14 mouse cellular contexts compared by ENCODE assay signal in the genomic region with DNA sequence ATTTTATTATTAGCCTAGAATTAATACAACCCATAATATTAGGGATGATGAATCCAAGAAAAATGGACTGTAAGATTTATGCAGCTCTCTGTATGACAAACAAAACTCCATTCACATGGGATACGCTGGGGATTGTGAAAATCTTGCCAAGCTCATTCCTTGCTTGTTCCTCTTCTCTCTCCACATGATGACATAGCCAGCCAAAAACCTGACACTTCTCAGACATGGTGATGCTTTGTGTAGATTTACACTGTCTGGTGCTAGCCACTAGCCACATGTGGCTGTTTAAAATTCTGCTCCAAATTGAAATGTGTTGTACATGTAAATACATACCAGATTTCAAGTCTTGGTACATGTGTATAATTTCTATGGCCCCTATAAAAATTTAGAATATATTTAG. TPM values are rescaled to one million over a fixed set of nuclear protein-coding genes. Genes with fewer than 3 reads are reported as not detected.
"Had no signal": no experiment of that assay in that cellular context is flagged by ENCODE, and none has a peak within 500 bp of the region (broad histone marks: within the 10 kb centered on the region; RNA-seq: fewer than 3 reads in every experiment).

No protein-coding gene starts in this region.

- H3K27ac ChIP-seq: kidney, postnatal 0 days; limb, embryonic 13.5 days; liver, embryonic 14.5 days; midbrain, embryonic 12.5 days; neural tube, embryonic 15.5 days had no signal

- H3K9me3 ChIP-seq: limb, embryonic 13.5 days; midbrain, embryonic 12.5 days; neural tube, embryonic 15.5 days had no signal

- H3K4me1 ChIP-seq: limb, embryonic 13.5 days; midbrain, embryonic 12.5 days; neural tube, embryonic 15.5 days had no signal

- DNase-seq: kidney, postnatal 36 days; layer of hippocampus, adult 9-11 months; layer of hippocampus, postnatal 36 days; lung, adult 18-20 months; right cerebral cortex, adult 18-20 months; right cerebral cortex, postnatal 25 days had no signal

- H3K27me3 ChIP-seq: neural tube, embryonic 15.5 days had no signal

- H3K36me3 ChIP-seq: limb, embryonic 13.5 days; midbrain, embryonic 12.5 days; neural tube, embryonic 15.5 days had no signal

- H3K9ac ChIP-seq: limb, embryonic 13.5 days; liver, embryonic 14.5 days; midbrain, embryonic 12.5 days; neural tube, embryonic 15.5 days had no signal

- H3K4me3 ChIP-seq: limb, embryonic 13.5 days; midbrain, embryonic 12.5 days; myocyte; neural tube, embryonic 15.5 days had no signal

- H3K4me2 ChIP-seq: limb, embryonic 13.5 days; midbrain, embryonic 12.5 days; neural tube, embryonic 15.5 days had no signal

RNA-seq across cellular contexts. Expression of a gene that starts 6.9 kb away (rescaled TPM):
- total RNA-seq: liver, adult 2 months; megakaryocyte-erythroid progenitor cell, adult 5-6 weeks had no signal
- polyA plus RNA-seq: liver, adult 2 months had no signal
